Mouse (Mus musculus) gastrocnemius, postnatal 25 days (tissue): Measurements from ENCODE around the gene Btbd9. TPM values are rescaled to one million over a fixed set of nuclear protein-coding genes. Genes with fewer than 3 reads are reported as not detected.

Source experiments
- DNase-seq: peaks from one replicate; pipeline ENCODE4 v3.0.0; 2022
- total RNA-seq, 2 experiments: library from RNA; stranded (reverse); gene quantifications; 1 replicate in 1 of 2; 2 replicates in 1 of 2; pipeline ENCODE4 v1.2.3; 2021

The Btbd9 gene
- total RNA-seq, 2 experiments from 2014 or later = 8.0 to 12.4 TPM

DNA sequence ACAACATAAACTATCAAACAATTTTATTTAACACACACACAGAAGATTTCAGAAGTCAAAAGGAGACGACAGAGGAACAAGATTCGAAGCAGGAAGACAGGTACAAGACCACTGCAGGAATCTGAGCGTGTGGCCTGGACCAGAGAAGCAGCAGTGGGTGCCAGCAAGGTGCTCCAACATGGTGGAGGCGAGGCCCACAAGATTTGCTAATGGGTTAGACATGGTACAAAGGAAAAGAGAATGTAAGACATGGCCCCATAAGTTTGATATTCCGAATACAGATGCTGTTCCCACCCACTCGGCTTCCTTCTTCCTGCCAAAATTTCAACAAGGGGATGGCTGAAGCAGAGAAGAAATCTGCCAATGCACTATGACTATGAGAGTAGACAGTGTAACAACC, 94.5 kb downstream of the Btbd9 start:
- DNase-seq = no peak

GRCm38 (mm10) chr17:30481341-30481740, 94.9 kb downstream of the Btbd9 start:
- DNase-seq = no peak

DNA sequence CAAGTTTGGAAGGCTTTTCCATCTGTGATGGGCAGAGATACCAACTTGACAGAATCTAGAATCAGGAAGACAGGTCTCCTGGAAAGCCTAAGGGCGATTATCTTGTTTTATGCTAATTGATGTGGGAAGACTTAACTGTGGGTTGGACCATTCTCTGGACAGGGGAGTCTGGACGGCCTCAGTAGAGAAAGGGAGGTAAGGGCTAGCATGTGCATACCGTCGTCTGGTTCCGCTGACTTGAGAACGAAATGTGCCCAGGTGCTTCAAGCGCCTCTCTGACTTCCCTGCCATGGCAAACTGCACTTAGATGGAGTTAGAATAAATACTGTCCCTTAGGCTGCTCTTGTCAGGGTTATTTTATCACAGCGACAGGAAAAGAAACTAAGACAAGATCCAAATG, 95.9 kb downstream of the Btbd9 start:
- DNase-seq = no peak

DNA sequence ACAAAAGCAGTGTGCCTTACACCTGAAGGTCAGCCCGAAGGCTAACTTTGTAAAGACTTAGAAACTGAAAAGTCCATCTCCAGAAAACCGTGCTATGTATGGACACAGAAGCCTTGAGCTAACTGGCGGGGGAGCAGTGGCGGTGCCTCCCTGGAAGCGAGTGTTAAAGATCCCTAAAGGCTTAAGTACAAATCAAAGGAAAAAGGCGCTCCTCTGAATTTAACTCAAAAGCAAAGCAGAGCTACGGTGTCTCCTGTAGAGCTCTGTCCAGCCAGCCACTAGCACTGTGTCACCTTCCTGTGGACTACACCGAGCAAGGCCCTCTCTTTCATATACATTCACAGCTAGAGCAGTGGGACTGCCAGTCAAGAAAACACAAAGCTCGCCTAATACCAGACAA, 98.1 kb downstream of the Btbd9 start:
- no peak for DNase-seq

GRCm38 (mm10) chr17:30474561-30474960, 101.7 kb downstream of the Btbd9 start:
- DNase-seq = no peak

DNA sequence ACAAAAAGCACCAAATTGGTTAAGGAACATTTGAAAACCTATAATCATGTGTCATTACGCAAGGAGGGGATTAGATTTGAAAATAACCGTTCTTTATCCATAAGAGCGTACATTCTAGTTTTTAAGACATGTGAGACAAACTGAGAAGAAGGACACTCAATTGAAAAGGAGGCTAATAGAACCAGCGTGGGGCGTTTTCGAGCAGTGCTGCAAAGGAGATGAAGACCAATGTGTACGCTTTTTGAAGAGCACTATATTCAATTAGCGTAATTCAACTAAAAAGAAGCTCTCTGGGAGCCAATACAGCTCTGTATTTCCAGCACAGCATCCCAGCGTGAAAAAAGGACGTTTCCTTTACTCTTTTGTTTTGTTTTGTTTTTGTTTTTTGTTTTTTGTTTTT, 103.5 kb downstream of the Btbd9 start:
- DNase-seq = no peak

DNA sequence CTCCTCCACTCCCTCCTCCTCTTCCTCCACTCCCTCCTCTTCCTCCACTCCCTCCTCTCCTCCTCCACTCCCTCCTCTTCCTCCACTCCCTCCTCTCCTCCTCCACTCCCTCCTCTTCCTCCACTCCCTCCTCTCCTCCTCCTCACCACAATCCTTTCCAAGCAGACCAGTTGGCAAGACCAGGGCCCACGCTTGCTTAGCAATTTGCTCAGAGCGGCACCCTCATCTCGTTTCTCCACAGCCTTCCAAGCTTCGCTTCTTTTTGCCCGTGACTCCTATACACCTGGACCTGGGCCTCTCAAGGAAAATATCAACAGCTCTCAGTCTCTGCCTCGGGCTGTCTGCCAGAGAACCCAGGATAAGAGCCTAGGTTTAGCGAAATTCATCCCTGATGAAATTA, 104.8 kb downstream of the Btbd9 start:
- DNase-seq = no peak

GRCm38 (mm10) chr17:30470790-30471189, 105.5 kb downstream of the Btbd9 start:
- no peak for DNase-seq

GRCm38 (mm10) chr17:30470286-30470685, 106.0 kb downstream of the Btbd9 start:
- no peak for DNase-seq

DNA sequence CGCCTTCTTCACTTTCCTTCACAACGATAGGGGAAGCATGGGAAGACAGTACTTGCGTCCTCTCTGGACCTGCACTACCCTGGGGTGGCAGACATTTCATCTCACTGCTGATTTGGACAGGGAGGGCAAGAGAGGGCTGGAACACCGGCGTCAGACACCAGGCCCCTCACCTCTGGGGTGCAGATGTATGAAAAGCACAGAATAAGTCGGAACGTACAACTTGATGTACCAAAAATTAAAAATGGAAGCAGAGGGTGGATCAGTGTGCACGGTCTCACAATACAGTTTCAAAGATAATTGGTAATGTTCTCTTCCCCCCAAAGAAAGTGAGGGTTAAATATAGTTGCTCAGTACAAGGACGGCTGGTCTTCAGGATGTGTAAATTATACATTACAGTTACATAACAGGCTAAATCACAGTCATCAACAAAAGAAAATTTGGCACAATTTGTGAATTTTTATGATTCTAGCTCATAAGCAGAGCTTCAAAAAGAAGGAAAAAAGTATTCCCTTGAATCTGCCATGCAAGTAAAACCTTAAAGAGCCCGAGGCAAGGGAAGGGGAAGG, 106.7 kb downstream of the Btbd9 start:
- DNase-seq = no peak

- DNase-seq = no peak
Measured at GRCm38 (mm10) chr17:30468368-30468767, 107.9 kb downstream of the Btbd9 start.

- DNase-seq = peak; percentile 29
Measured at GRCm38 (mm10) chr17:30467566-30468213, 108.6 kb downstream of the Btbd9 start.

DNA sequence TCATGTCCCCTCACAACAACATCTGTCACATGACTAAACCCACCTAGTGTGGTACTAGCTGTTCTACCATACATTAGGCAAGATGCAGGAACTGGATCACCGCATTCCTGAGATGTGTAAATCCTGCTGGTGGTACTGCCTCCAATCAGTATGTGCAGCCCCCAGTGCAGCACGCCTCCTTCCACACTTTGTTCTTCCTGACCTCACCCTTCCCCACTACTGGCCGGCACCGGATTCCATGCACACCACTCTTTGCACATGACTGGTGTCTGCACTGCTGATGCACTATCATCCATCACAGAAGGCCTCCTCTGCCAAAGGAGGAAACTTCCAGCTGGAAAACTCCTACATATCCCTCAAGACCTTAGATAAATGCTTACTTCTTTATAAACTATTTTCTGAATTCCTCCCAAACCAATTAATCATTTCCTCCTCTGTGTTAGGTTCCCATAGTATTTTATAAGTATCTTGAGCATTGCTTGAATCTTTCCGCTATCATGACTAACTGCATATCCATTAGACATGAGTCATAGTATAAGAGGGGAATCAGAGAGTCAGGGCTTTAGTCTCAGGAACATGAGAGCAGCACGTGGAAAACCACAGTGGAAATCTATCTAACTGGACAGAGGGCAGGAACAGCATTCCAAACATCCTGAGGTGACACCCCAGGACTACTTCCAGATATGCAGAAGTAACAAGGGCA, 111.1 kb downstream of the Btbd9 start:
- DNase-seq = no peak

GRCm38 (mm10) chr17:30464240-30464745, 112.0 kb downstream of the Btbd9 start:
- DNase-seq = no peak

DNA sequence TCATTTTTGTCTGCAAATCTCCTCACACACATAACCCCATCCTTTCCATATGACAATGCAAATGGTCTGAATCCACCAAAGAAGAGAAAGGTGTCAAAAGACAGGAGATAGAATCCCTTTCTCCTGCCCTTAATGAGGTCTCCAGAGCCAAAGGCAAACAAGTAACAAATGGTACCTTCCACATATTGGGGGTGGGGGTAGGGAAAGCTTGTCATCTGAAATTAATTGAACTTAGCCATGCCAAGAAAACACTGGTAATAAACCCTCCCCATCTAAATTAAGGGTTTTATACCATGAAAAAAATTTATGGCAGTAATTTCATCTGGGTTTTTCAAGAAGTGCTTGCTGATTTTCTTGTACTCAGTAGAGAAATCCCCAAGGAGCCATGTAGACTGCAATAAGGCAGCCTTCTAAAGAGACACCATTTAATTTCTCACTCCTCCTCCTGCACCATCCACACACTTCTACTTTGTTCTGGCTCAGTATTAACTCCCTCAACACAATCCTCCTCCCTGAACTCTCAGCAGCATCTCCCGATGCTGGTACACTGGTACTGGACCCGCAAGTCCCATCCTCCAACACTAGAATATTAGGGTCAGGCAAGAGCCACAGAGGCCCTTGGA, 115.5 kb downstream of the Btbd9 start:
- no peak for DNase-seq

DNA sequence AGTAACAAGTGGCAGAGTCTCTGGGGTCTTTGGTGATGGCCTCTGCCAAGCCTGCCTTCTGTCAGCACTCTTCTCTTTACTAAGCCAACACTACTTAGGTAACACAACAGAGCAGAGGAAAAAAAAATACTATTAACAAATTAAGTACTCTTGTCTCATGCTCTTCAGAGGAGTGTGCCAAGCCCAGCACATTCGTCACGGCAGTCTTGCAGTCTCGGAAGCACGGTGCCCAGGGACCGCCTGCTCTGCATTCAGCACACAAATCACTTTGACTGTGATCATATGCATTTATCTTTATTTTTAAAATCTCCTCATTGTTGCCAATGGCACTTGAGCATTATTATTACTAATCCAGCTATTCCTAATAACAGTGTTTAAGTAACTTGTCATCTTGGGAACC, 116.6 kb downstream of the Btbd9 start:
- no peak for DNase-seq

DNA sequence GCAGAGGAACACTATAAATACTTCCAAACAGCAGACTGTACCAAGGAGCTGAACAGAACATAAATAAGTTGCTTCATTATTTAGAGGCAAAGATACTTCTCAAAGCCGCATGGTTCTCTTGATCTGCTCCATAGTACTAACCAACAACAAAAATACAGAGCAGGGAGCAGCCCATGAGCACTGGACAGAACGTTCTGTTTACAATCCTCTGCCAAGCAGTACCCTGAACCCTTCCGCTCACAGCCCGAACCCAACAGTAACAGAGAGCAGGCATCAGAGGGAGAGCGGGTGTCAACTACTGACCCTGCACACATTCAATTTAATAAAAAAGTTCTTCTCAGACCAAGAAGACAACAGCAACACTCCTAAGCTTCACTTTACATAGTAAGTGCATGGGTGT, 117.4 kb downstream of the Btbd9 start:
- DNase-seq = no peak

DNA sequence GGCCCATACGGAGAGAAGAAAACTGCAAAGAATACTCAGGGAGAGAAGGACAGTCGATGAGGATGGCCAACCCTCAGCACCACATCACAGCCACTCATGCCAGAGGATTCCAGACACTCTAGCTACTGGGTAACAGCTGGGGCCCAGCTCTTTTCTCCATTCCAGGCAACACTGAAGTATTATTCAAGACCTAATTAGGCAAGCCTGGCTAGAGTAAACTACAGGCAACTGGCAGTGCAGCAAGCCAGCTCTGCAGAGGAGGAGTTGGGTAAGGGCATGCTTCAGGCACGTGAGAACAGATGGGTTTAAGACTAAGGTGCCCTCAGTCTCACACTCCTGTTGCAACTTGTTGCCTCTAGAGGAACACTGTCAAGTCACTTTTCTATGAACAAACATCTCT, 118.0 kb downstream of the Btbd9 start:
- DNase-seq = no peak

DNA sequence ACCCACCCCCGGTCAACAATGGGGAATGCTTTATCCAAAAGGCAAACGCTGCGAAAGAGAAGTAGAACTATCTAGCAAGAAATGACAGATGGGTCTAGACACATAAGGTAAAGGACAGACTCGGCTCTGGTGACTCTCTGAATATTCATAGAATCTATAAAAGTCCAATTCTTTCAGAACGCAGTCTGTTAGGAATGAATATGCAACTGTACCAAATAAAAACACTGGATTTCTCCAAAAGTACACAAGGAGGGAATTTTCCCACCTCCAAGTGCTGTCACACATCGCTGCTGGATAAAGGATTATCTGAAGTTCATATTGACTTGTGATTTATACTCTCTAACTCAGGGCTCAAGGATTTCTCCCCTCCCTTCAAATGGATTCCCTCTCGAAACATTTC, 118.8 kb downstream of the Btbd9 start:
- DNase-seq = no peak

GRCm38 (mm10) chr17:30456293-30456692, 120.0 kb downstream of the Btbd9 start:
- DNase-seq = no peak

DNA sequence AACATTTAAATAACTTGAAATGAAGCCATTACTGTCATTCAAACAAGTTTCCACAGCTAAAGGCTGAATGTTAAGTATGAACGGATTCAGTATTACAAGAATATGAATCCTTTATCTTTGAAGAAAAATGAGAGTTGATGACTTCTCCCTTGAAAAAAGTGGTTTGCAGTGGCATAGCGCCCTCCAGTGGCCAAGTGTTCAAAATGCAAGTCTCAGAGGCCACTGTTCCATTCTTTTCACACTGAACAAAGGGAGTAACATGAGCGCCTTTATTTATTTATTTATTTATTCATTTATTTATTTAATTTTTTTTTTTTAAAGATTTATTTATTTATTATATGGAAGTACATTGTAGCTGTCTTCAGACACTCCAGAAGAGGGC, 121.4 kb downstream of the Btbd9 start:
- DNase-seq = no peak

DNA sequence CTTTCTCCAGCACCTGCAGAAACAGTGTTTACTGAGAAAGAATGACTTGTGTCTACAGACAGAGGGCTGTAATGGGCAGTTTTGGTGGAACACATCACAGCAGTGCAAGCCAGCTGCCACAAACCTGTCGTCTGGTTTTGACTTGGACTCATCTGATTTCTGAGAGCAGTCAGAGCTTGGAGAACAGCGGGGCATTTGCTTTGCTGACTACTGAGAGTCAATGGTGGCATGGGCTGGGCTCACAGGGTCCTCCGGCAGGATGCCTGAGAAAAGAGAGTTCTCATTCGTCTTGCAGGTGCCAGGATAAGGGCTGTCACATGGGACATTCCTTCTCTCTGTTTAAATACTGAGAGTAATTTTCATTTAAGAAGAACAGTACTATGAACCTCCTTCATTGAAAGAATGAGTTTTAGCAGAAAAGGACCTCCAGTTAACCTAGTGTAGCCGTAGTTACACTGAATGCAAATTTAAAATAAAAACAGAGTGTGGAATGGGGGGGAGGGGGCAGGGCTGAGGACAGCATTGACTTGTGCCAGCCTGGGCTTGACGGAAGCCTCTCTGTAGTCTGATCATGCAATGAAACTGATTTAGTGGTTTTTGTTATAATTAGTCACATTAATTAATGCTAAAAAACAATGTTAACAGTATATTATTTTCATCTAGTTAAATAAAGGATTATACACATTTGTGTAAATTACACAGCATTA, 122.0 kb downstream of the Btbd9 start:
- DNase-seq = no peak

DNA sequence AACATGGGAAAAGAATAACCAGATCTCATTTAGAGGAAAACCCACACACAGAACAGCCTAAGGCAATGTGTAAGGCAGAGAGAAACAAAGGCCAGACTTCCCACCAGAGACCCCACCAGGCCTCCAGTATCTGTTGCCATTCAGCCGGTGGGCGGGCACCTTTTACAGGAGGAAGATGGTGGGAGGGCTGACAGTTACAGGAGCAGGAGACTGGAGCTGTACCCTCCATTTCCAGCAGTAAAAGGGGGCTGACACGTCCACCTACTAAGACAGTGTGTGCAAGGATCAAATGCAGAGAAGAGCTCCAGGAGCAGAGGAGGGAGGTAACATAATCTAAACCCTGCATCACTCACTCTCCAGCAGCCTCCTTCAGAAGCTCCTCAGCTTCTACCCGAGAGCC, 123.0 kb downstream of the Btbd9 start:
- no peak for DNase-seq
